Mouse (Mus musculus): Measurements from ENCODE around the gene Cd28. TPM values are rescaled to one million over a fixed set of nuclear protein-coding genes. Genes with fewer than 3 reads are reported as not detected.

Gene Cd28
- total RNA-seq, 2 experiments from 2014 or later: 0.30 to 0.80 TPM

GRCm38 (mm10) chr1:60749346-60749840 lies 32.8 kb downstream of the Cd28 start:
- no peak for DNase-seq (ENCODE audit: low spot score in 2 of 2)

- no peak for DNase-seq (ENCODE audit: low spot score in 2 of 2)
These were observed 33.7 kb downstream of the Cd28 start for GRCm38 (mm10) chr1:60750201-60750765.

GRCm38 (mm10) chr1:60751011-60751410 lies 34.4 kb downstream of the Cd28 start:
- DNase-seq (ENCODE audit: low spot score in 2 of 2): no peak

- DNase-seq (ENCODE audit: low spot score in 2 of 2): no peak
These were observed 36.4 kb downstream of the Cd28 start for GRCm38 (mm10) chr1:60752986-60753385.

- no peak for DNase-seq (ENCODE audit: low spot score in 2 of 2)
These were observed 37.4 kb downstream of the Cd28 start for GRCm38 (mm10) chr1:60753981-60754380.

- DNase-seq (ENCODE audit: low spot score in 2 of 2): no peak
These were observed 39.0 kb downstream of the Cd28 start for GRCm38 (mm10) chr1:60755391-60756243.

GRCm38 (mm10) chr1:60757631-60758030 lies 41.0 kb downstream of the Cd28 start:
- no peak for DNase-seq (ENCODE audit: low spot score in 2 of 2)

GRCm38 (mm10) chr1:60758226-60758625 lies 41.6 kb downstream of the Cd28 start:
- DNase-seq (ENCODE audit: low spot score in 2 of 2): no peak

GRCm38 (mm10) chr1:60759563-60760335 lies 43.1 kb downstream of the Cd28 start:
- no peak for DNase-seq (ENCODE audit: low spot score in 2 of 2)

- no peak for DNase-seq (ENCODE audit: low spot score in 2 of 2)
These were observed 43.9 kb downstream of the Cd28 start for GRCm38 (mm10) chr1:60760475-60760874.

GRCm38 (mm10) chr1:60761528-60762171 lies 45.0 kb downstream of the Cd28 start:
- no peak for DNase-seq (ENCODE audit: low spot score in 2 of 2)

GRCm38 (mm10) chr1:60762451-60762850 lies 45.9 kb downstream of the Cd28 start:
- no peak for DNase-seq (ENCODE audit: low spot score in 2 of 2)

- no peak for DNase-seq (ENCODE audit: low spot score in 2 of 2)
These were observed 46.3 kb downstream of the Cd28 start for GRCm38 (mm10) chr1:60762916-60763315.

GRCm38 (mm10) chr1:60771771-60772170 lies 55.2 kb downstream of the Cd28 start:
- DNase-seq (ENCODE audit: low spot score in 2 of 2): no peak

- DNase-seq (ENCODE audit: low spot score in 2 of 2): no peak
These were observed 56.6 kb downstream of the Cd28 start for GRCm38 (mm10) chr1:60773231-60773630.

GRCm38 (mm10) chr1:60776166-60776565 lies 59.6 kb downstream of the Cd28 start:
- no peak for DNase-seq (ENCODE audit: low spot score in 2 of 2)

GRCm38 (mm10) chr1:60776906-60777305 lies 60.3 kb downstream of the Cd28 start:
- no peak for DNase-seq (ENCODE audit: low spot score in 2 of 2)

GRCm38 (mm10) chr1:60778465-60779115 lies 62.0 kb downstream of the Cd28 start:
- DNase-seq (ENCODE audit: low spot score in 2 of 2): no peak

GRCm38 (mm10) chr1:60779176-60779575 lies 62.6 kb downstream of the Cd28 start:
- no peak for DNase-seq (ENCODE audit: low spot score in 2 of 2)

- no peak for DNase-seq (ENCODE audit: low spot score in 2 of 2)
These were observed 65.1 kb downstream of the Cd28 start for GRCm38 (mm10) chr1:60781666-60782065.

GRCm38 (mm10) chr1:60793717-60794116 lies 77.1 kb downstream of the Cd28 start:
- no peak for DNase-seq (ENCODE audit: low spot score in 2 of 2)
